Mouse (Mus musculus): ENCODE measurements around the gene Nr1h2. TPM values are rescaled to one million over a fixed set of nuclear protein-coding genes. Genes with fewer than 3 reads are reported as not detected.
A peak's percentile ranks its signal among the peaks of the same experiment; 100 is the strongest.

Gene Nr1h2
- polyA plus RNA-seq, 1 experiment from 2014 or later = 57.8 TPM

DNA sequence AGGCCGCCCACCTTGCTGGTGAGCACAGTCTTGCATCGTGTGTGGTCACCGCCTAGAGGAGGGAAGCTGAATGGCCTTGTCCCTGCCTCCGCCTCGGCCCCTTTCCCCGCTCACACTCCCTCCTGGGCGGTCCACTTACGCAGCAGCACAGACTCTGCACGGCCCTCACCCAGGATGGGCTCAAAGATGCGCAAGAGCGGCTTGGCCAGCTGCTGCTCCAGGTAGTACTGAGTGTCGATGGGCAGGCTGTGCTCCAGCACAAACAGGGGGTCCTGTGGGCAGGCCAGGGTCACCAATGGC lies 20.1 kb downstream of the Nr1h2 start:
- no peak overlapping the region for H3K4me2 ChIP-seq (ENCODE audit: low read length)
- peaks cover 61% of the 10 kb centered on the region for H3K36me3 ChIP-seq (ENCODE audit: control insufficient read depth, insufficient read depth, low read length)
- no peaks in the 10 kb centered on the region for H3K9me3 ChIP-seq (ENCODE audit: control insufficient read depth, low read length)

DNA sequence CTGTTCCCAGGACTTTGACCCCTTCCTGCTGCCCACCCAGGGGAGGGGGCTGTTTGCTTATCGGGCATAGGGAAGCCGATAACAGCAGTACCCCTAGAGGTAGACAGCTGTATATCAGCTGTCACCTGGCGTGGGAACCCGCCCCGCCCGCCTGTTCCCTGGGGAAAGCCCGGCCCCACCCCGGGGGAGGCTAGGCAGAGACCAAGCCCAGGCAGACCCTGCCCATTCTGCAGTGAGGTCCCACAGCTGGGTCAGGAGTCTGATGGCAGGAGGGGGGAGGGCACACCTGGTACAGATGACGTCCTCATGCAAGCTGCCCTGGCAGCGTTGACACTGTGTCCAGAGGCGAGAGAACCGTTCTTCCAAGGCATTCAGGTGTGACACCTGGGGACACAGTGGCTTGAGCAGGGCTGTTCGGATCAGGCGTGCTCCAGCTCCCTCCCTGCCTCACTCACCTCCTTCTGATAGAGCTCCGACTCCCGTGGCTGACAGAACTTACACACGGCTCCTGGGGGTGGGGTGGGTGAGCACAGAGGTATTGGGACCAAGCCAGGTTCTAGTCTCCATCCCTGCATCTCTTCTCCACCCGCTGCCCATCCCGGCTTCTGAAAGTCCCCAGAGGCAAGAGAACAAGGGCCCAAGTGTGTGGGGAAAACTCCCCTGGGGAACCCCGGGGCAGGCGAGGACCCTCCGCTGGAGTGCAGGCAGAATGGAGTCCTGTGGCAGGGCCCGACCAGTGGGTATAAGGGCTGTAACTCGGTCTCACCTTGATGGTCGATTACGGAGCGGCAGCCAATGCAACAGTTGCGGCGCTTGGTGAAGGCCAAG lies 20.6 kb downstream of the Nr1h2 start:
- peaks cover 3 to 13% of the 10 kb centered on the region in 2 experiments for H3K4me1 ChIP-seq (ENCODE audit: control insufficient read depth in 2 of 2, insufficient read depth in 2 of 2, low read length in 2 of 2)
- H3K36me3 ChIP-seq (ENCODE audit: control insufficient read depth, insufficient read depth, low read length) = peaks cover 56% of the 10 kb centered on the region
- no peaks in the 10 kb centered on the region for H3K9me3 ChIP-seq (ENCODE audit: control insufficient read depth, low read length)
- H3K27me3 ChIP-seq (ENCODE audit: control insufficient read depth, insufficient read depth, low read length) = peaks cover 14% of the 10 kb centered on the region
- ATAC-seq (ENCODE audit: insufficient number of reproducible peaks, insufficient read depth, low FRiP score, low read depth) = no peak
- H3K9ac ChIP-seq (ENCODE audit: low read length) = no peak overlapping the region
- no peak overlapping the region for H3K27ac ChIP-seq (replicated peaks in 1 of 2; ENCODE audit: control insufficient read depth in 1 of 2, insufficient read depth in 1 of 2, low read depth in 2 of 2, low read length in 2 of 2)
- H3K4me3 ChIP-seq (ENCODE audit: control insufficient read depth in 1 of 2, insufficient read depth in 1 of 2, low read depth in 1 of 2, low read length in 2 of 2) = no peak overlapping the region
- 84% methylated on average over 29 of the region's 29 CpGs for WGBS
- H3K4me2 ChIP-seq (ENCODE audit: low read length) = no peak overlapping the region

More for the DNA sequence above, 20.1 kb downstream of the Nr1h2 start:
- no peak overlapping the region for H3K9ac ChIP-seq (ENCODE audit: low read length)
- H3K4me1 ChIP-seq (ENCODE audit: control insufficient read depth in 2 of 2, insufficient read depth in 2 of 2, low read length in 2 of 2) = peaks cover 2 to 10% of the 10 kb centered on the region in 2 experiments; a peak in 2 of 4 replicates
- ATAC-seq (ENCODE audit: insufficient number of reproducible peaks, insufficient read depth, low FRiP score, low read depth) = no peak
- no peak overlapping the region for H3K4me3 ChIP-seq (ENCODE audit: control insufficient read depth in 1 of 2, insufficient read depth in 1 of 2, low read depth in 1 of 2, low read length in 2 of 2)
- 79% methylated on average over 12 of the region's 12 CpGs for WGBS
- H3K27me3 ChIP-seq (ENCODE audit: control insufficient read depth, insufficient read depth, low read length) = peaks cover 12% of the 10 kb centered on the region
- H3K27ac ChIP-seq (replicated peaks in 1 of 2; ENCODE audit: control insufficient read depth in 1 of 2, insufficient read depth in 1 of 2, low read depth in 2 of 2, low read length in 2 of 2) = no peak overlapping the region

GRCm38 (mm10) chr7:44531946-44532732 lies 21.6 kb downstream of the Nr1h2 start, which contains the start of gene Spib:
Gene Spib (minus strand): TSS chr7:44532071.
- no peak within 1 kb of the TSS for H3K4me3 ChIP-seq (ENCODE audit: control insufficient read depth in 1 of 2, insufficient read depth in 1 of 2, low read depth in 1 of 2, low read length in 2 of 2)

GRCm38 (mm10) chr7:44531207-44531606 lies 22.5 kb downstream of the Nr1h2 start:
- Histone ChIP-seq H3K4me1 (ENCODE audit: control insufficient read depth in 2 of 2, insufficient read depth in 2 of 2, low read length in 2 of 2) (peaks cover 3 to 8% of the 10 kb centered on the region in 2 experiments), H3K36me3 (ENCODE audit: control insufficient read depth, insufficient read depth, low read length) (peaks cover 38% of the 10 kb centered on the region), H3K27ac (replicated peaks in 1 of 2; ENCODE audit: control insufficient read depth in 1 of 2, insufficient read depth in 1 of 2, low read depth in 2 of 2, low read length in 2 of 2) (no peak overlapping the region), H3K9ac (ENCODE audit: low read length) (no peak overlapping the region), H3K4me2 (ENCODE audit: low read length) (no peak overlapping the region), H3K4me3 (ENCODE audit: control insufficient read depth in 1 of 2, insufficient read depth in 1 of 2, low read depth in 1 of 2, low read length in 2 of 2) (no peak overlapping the region), H3K27me3 (ENCODE audit: control insufficient read depth, insufficient read depth, low read length) (peaks cover 17% of the 10 kb centered on the region), H3K9me3 (ENCODE audit: control insufficient read depth, low read length) (no peaks in the 10 kb centered on the region)
- no peak for ATAC-seq (ENCODE audit: insufficient number of reproducible peaks, insufficient read depth, low FRiP score, low read depth)
- 36% methylated on average over 5 of the region's 5 CpGs for WGBS

More at GRCm38 (mm10) chr7:44531946-44532732, 21.6 kb downstream of the Nr1h2 start, which contains the start of gene Spib:
- peaks cover 14% of the 10 kb centered on the region for H3K27me3 ChIP-seq (ENCODE audit: control insufficient read depth, insufficient read depth, low read length)
- peaks cover 46% of the 10 kb centered on the region for H3K36me3 ChIP-seq (ENCODE audit: control insufficient read depth, insufficient read depth, low read length)
- 76% methylated on average over 4 of the region's 4 CpGs for WGBS
- H3K4me1 ChIP-seq (ENCODE audit: control insufficient read depth in 2 of 2, insufficient read depth in 2 of 2, low read length in 2 of 2) = peaks cover 5 to 17% of the 10 kb centered on the region in 2 experiments
- H3K4me2 ChIP-seq (ENCODE audit: low read length) = no peak within 1 kb of the TSS
- H3K9me3 ChIP-seq (ENCODE audit: control insufficient read depth, low read length) = no peaks in the 10 kb centered on the region
- H3K9ac ChIP-seq (ENCODE audit: low read length) = no peak within 1 kb of the TSS
- H3K27ac ChIP-seq (replicated peaks in 1 of 2; ENCODE audit: control insufficient read depth in 1 of 2, insufficient read depth in 1 of 2, low read depth in 2 of 2, low read length in 2 of 2) = no peak within 1 kb of the TSS
- ATAC-seq (ENCODE audit: insufficient number of reproducible peaks, insufficient read depth, low FRiP score, low read depth) = no peak

GRCm38 (mm10) chr7:44530507-44530906 lies 23.2 kb downstream of the Nr1h2 start:
- WGBS = 71% methylated on average over 3 of the region's 3 CpGs
- peaks cover 32% of the 10 kb centered on the region for H3K36me3 ChIP-seq (ENCODE audit: control insufficient read depth, insufficient read depth, low read length)
- no peak for ATAC-seq (ENCODE audit: insufficient number of reproducible peaks, insufficient read depth, low FRiP score, low read depth)
- H3K9ac ChIP-seq (ENCODE audit: low read length) = no peak overlapping the region
- H3K4me1 ChIP-seq (ENCODE audit: control insufficient read depth in 2 of 2, insufficient read depth in 2 of 2, low read length in 2 of 2) = peaks cover 4 to 8% of the 10 kb centered on the region in 2 experiments; a peak in 3 of 4 replicates
- H3K9me3 ChIP-seq (ENCODE audit: control insufficient read depth, low read length) = no peaks in the 10 kb centered on the region
- H3K4me3 ChIP-seq (ENCODE audit: control insufficient read depth in 1 of 2, insufficient read depth in 1 of 2, low read depth in 1 of 2, low read length in 2 of 2) = no peak overlapping the region
- peaks cover 19% of the 10 kb centered on the region for H3K27me3 ChIP-seq (ENCODE audit: control insufficient read depth, insufficient read depth, low read length)
- no peak overlapping the region for H3K4me2 ChIP-seq (ENCODE audit: low read length)
- H3K27ac ChIP-seq (replicated peaks in 1 of 2; ENCODE audit: control insufficient read depth in 1 of 2, insufficient read depth in 1 of 2, low read depth in 2 of 2, low read length in 2 of 2) = no peak overlapping the region

DNA sequence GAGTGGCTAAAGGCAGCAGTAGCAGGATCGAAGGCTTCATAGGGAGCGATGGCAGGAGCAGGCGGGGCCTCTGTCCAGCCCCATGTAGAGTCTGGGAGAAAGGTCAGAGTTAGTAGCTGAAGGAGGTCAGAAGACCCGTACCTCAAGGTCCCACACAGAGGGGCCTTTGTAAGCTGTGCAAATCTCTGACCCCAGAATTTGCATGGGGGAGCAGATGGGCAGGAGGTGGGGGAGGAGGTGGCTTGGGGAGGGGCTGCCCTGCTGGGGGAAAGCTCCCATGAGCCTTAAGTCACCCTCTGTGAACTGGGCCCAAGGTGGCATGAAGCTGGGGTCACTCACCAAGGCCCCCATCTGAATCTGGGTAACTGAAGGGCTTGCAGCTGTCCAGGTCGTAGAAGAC lies 24.2 kb downstream of the Nr1h2 start:
- H3K27ac ChIP-seq (replicated peaks in 1 of 2; ENCODE audit: control insufficient read depth in 1 of 2, insufficient read depth in 1 of 2, low read depth in 2 of 2, low read length in 2 of 2) = no peak overlapping the region
- peaks cover 22% of the 10 kb centered on the region for H3K27me3 ChIP-seq (ENCODE audit: control insufficient read depth, insufficient read depth, low read length)
- 69% methylated on average over 5 of the region's 5 CpGs for whole genome bisulfite sequencing
- peaks cover 14 to 16% of the 10 kb centered on the region in 2 experiments for H3K4me1 ChIP-seq (ENCODE audit: control insufficient read depth in 2 of 2, insufficient read depth in 2 of 2, low read length in 2 of 2)
- peaks cover 22% of the 10 kb centered on the region for H3K36me3 ChIP-seq (ENCODE audit: control insufficient read depth, insufficient read depth, low read length)
- H3K4me2 ChIP-seq (ENCODE audit: low read length) = no peak overlapping the region
- H3K9ac ChIP-seq (ENCODE audit: low read length) = no peak overlapping the region
- H3K4me3 ChIP-seq (ENCODE audit: control insufficient read depth in 1 of 2, insufficient read depth in 1 of 2, low read depth in 1 of 2, low read length in 2 of 2) = no peak overlapping the region
- no peak for ATAC-seq (ENCODE audit: insufficient number of reproducible peaks, insufficient read depth, low FRiP score, low read depth)
- no peaks in the 10 kb centered on the region for H3K9me3 ChIP-seq (ENCODE audit: control insufficient read depth, low read length)

DNA sequence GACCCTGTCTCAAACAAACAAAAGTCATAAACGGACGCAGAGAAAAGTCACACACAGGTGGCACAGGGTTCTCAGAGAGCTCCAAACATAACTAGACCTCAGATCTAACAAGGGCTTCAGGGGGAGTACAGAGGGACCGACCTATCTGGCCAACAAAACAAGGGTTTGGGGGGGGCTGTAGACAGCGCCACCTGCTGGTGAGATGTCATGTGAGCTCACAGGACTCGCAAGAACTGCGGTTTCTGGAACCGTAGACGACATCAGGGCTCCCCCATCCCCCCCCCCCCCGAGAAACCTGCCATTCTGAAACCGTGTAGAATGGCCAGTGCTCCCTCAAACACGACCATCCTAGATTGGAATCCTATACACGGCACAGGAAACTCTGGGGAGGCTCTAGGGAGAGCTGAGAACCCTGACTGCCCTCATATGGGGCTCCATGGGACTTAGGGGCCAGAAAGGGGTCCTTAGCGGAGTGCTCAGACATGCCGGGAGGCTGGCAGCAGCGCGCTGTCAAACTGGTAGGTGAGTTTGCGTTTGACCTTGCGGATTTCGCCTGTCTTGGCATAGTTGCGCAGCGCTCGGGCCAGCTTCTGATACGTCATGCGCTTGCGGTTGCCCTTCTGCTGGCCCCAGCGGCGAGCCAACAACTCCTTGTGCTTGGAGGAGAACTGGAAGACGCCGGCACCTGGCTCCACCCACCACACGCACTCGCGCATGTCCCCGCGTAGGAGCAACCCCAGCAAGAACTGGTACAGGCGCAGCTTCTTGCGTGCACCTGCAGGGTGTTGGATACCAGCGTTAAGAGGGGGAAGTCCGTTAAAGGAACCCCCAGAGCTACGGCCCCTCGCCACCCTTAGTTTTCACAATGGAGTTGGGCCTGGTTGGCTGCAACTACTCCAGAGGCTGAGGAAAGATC lies 26.0 kb downstream of the Nr1h2 start:
- H3K27me3 ChIP-seq (ENCODE audit: control insufficient read depth, insufficient read depth, low read length) = peaks cover 40% of the 10 kb centered on the region
- peak overlapping the region; percentile 18 to 43 for H3K4me3 ChIP-seq (ENCODE audit: control insufficient read depth in 1 of 2, insufficient read depth in 1 of 2, low read depth in 1 of 2, low read length in 2 of 2)
- H3K36me3 ChIP-seq (ENCODE audit: control insufficient read depth, insufficient read depth, low read length) = peaks cover 4% of the 10 kb centered on the region
- peaks cover 16 to 17% of the 10 kb centered on the region in 2 experiments for H3K4me1 ChIP-seq (ENCODE audit: control insufficient read depth in 2 of 2, insufficient read depth in 2 of 2, low read length in 2 of 2)
- WGBS = 6% methylated on average over 40 of the region's 40 CpGs
- peak overlapping the region; percentile 91 for H3K4me2 ChIP-seq (ENCODE audit: low read length)
- ATAC-seq (ENCODE audit: insufficient number of reproducible peaks, insufficient read depth, low FRiP score, low read depth) = no peak
- no peaks in the 10 kb centered on the region for H3K9me3 ChIP-seq (ENCODE audit: control insufficient read depth, low read length)
- H3K27ac ChIP-seq (replicated peaks in 1 of 2; ENCODE audit: control insufficient read depth in 1 of 2, insufficient read depth in 1 of 2, low read depth in 2 of 2, low read length in 2 of 2) = no peak overlapping the region
- peak overlapping the region; percentile 71 for H3K9ac ChIP-seq (ENCODE audit: low read length)
